19 mouse cellular contexts compared by ENCODE assay signal in the genomic region with DNA sequence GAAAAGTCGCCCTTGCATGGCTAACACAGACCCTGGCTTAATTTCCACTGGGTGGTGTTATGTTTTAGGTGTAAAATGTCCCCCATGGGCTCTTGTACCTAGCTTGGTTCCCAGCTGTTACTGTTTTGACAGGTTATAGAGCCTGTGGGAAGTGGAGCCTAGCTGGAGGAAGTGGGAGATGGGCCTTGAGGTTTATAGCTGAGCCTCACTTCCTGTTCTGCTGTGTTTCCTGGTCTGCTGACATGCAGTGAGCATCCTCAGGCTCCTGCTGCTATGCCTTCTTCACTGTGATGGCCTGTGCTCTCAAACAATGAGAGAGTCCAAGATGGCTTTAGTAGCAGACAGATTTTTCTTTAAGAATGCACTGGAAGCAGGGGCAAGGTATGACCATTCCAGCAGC.
DNase-seq lines count a peak whose midpoint lies in the region; ATAC-seq and TF ChIP-seq lines count a peak whose summit lies in the region.
"Had no signal": no experiment of that assay in that cellular context is flagged by ENCODE, and none has a peak within 500 bp of the region (broad histone marks: within the 10 kb centered on the region; RNA-seq: fewer than 3 reads in every experiment).

No protein-coding gene starts in this region.

- no peak for TF ChIP-seq POLR2A in bone marrow, adult 2 months (IDR thresholded peaks at IDR 0.05; ENCODE audit: borderline replicate concordance, control insufficient read depth, low read depth, low read length)

- peak overlapping the region; percentile 4; the same call in 1 of the 2 replicates for H3K27ac ChIP-seq in bone marrow, adult 2 months (ENCODE audit: control insufficient read depth, insufficient read depth, low read depth, low read length, poor library complexity)
- H3K27ac ChIP-seq: heart, embryonic 13.5 days; kidney, embryonic 15.5 days; liver, embryonic 14.5 days; neural tube, embryonic 15.5 days; stomach, embryonic 15.5 days had no signal

- peak; percentile 17 for DNase-seq in lung, postnatal 36 days
- no peak for DNase-seq in lung, postnatal 4 days
- DNase-seq in naive thymus-derived CD4-positive, alpha-beta T cell, adult 2 months (ENCODE audit: low read depth): peak; percentile 50
- DNase-seq in thymus, postnatal 4 days: peak; percentile 36
- DNase-seq in adrenal gland, postnatal 10 days: no peak
- DNase-seq in gastrocnemius, postnatal 36 days: no peak
- DNase-seq: adrenal gland, adult 2 months; cerebellum, adult 11-12 months; heart, postnatal 36 days; right cerebral cortex, adult 18-20 months had no signal

- TF ChIP-seq CTCF in bone marrow, adult 2 months (IDR thresholded peaks at IDR 0.05; ENCODE audit: control insufficient read depth, insufficient read depth, low read length): no peak

- H3K4me1 ChIP-seq in bone marrow, adult 2 months (ENCODE audit: control insufficient read depth, insufficient read depth, low read length): peaks cover 6% of the 10 kb centered on the region; the same call in 1 of the 2 replicates
- H3K4me1 ChIP-seq: neural tube, embryonic 15.5 days; stomach, embryonic 15.5 days had no signal

- WGBS in bone marrow, adult 2 months: 66% methylated on average over 1 of the region's 1 CpGs

- intact Hi-C loops in gastrocnemius, postnatal 36 days (cut with DNase I): no loop called here

- no peak for ATAC-seq in megakaryocyte-erythroid progenitor cell, adult 5-6 weeks (replicated peaks; ENCODE audit: low FRiP score, low TSS enrichment, poor library complexity, severe bottlenecking)
- ATAC-seq: forebrain, embryonic 16.5 days had no signal

- no peak overlapping the region for H3K4me3 ChIP-seq in bone marrow, adult 2 months (replicated peaks; ENCODE audit: control insufficient read depth, low read depth, low read length)
- H3K4me3 ChIP-seq: erythroblast, embryonic 14.5 days; heart, embryonic 13.5 days; kidney, embryonic 15.5 days; neural tube, embryonic 15.5 days; stomach, embryonic 15.5 days had no signal

Comparison
In these comparisons a context has a peak if more than half of its experiments do, and no peak if none do; other contexts are left out.
1. DNase-seq: peak in lung, postnatal 36 days (single experiment), naive thymus-derived CD4-positive, alpha-beta T cell, adult 2 months (single experiment) and thymus, postnatal 4 days (single experiment); none in lung, postnatal 4 days (0 of 2), adrenal gland, postnatal 10 days (single experiment) and gastrocnemius, postnatal 36 days (0 of 2).